Mouse (Mus musculus) megakaryocyte-erythroid progenitor cell, adult 5 weeks (primary cell): ENCODE data around the gene Cenpc1. TPM values are rescaled to one million over a fixed set of nuclear protein-coding genes. Genes with fewer than 3 reads are reported as not detected.

Experiments used
- polyA plus RNA-seq: library from polyadenylated mRNA; stranded (reverse); fragments of >175 nt; gene quantifications from 2 replicates; pipeline ENCODE4 v1.2.3, GENCODE M21; 2012

Cenpc1 gene
- polyA plus RNA-seq, result 4.3 and 4.4 TPM in 2 replicates

GRCm38 (mm10) chr5:86065101-86065875 is at the start of gene Cenpc1:
TSS of gene Cenpc1 (minus strand) at chr5:86065583.

DNA sequence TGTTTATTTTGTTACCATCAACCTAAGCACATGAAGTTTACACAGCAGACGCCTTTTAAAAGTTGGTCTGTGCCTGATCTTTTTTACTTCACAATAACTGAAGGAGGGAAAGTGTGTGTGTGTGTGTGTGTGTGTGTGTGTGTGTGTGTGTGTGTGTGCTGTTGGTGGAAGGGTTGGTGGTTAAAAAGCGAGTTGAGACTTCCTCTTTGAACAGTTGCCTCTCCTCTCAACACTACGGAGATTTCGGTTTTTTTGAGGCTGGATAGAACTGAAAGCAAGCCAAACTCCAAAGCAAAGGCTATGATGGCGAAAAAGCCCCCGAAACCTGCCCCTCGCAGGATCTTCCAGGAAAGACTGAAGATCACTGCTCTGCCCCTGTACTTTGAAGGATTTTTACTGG is 6.2 kb upstream of the Cenpc1 start, which contains the start of gene Stap1:
Stap1 (plus strand) TSS at position 209 of the 400 bp plus-strand sequence.

Other genes starting within 250 kb of the Cenpc1 start
- 1.1 and 2.4 TPM in 2 replicates for gene Stap1, start 6.2 kb upstream of the Cenpc1 start, polyA plus RNA-seq
- 0.51 and 0.54 TPM in 2 replicates for gene Uba6, start 107.2 kb upstream of the Cenpc1 start, polyA plus RNA-seq
- not detected in 2 replicates for gene Gnrhr, start 132.3 kb upstream of the Cenpc1 start, polyA plus RNA-seq
- gene Tmprss11c, start 223.7 kb upstream of the Cenpc1 start, polyA plus RNA-seq, result not detected in 2 replicates